Mouse (Mus musculus) heart, postnatal 0 days (tissue): Measurements from ENCODE around the gene Asb1. TPM values are rescaled to one million over a fixed set of nuclear protein-coding genes. Genes with fewer than 3 reads are reported as not detected.

ENCODE experiments used
- ATAC-seq: fragments of 200-750 bp; cut with Nextera tagmentation; 2 replicates; pipeline ENCODE4 v1.8.0; 2017; ENCODE audit warnings: low read depth, moderate number of reproducible peaks, moderate library complexity; ENCODE audit not compliant: insufficient read depth
- DNase-seq: peaks from one replicate; pipeline ENCODE4 v3.0.0-alpha.2; 2016; ENCODE audit warnings: low spot score
- H3K27ac ChIP-seq: fragments of 300-500 bp; sonication (generic); 2 replicates; pipeline ENCODE4 v1.5.1; 2014; ENCODE audit warnings: low read depth, mild to moderate bottlenecking
- H3K27me3 ChIP-seq: fragments of 300-500 bp; sonication (generic); 2 replicates; pipeline ENCODE4 v1.6.1; 2014; ENCODE audit warnings: low read length, mixed read lengths; ENCODE audit not compliant: control insufficient read depth, insufficient read depth
- H3K36me3 ChIP-seq: fragments of 300-500 bp; sonication (generic); replicated peaks from 2 replicates; pipeline ENCODE4 v1.6.1; 2014; ENCODE audit warnings: low read length, mixed read lengths; ENCODE audit not compliant: control insufficient read depth, insufficient read depth
- H3K4me1 ChIP-seq: fragments of 300-500 bp; sonication (generic); 2 replicates; pipeline ENCODE4 v1.6.1; 2014; ENCODE audit warnings: antibody characterized with exemption; ENCODE audit not compliant: control insufficient read depth, insufficient read depth
- H3K4me2 ChIP-seq: fragments of 300-500 bp; sonication (generic); 2 replicates; pipeline ENCODE4 v1.6.1; 2014; ENCODE audit warnings: low read depth, mild to moderate bottlenecking, low read length, moderate library complexity
- H3K4me3 ChIP-seq: fragments of 300-500 bp; sonication (generic); 2 replicates; pipeline ENCODE4 v1.5.1; 2014; ENCODE audit warnings: low read depth, low read length
- H3K9ac ChIP-seq: fragments of 300-500 bp; sonication (generic); replicated peaks from 2 replicates; pipeline ENCODE4 v1.6.1; 2014; ENCODE audit warnings: low read depth, low read length, mixed read lengths
- H3K9me3 ChIP-seq: fragments of 300-500 bp; sonication (generic); replicated peaks from 2 replicates; pipeline ENCODE4 v1.6.1; 2016; ENCODE audit warnings: low read length; ENCODE audit not compliant: control insufficient read depth
- CTCF ChIP-seq: IDR thresholded peaks from 2 replicates; pipeline ENCODE4 v1.5.1; 2016; ENCODE audit warnings: antibody characterized with exemption, control low read depth, low read depth
- EP300 ChIP-seq: IDR thresholded peaks from 2 replicates; pipeline ENCODE4 v1.6.1; 2016; ENCODE audit warnings: antibody characterized with exemption, low read depth
- WGBS: fragments of 180-500 bp; shearing (Covaris S2); extraction: QIAGEN DNeasy Blood & Tissue Kit; methylation state at CpG from one replicate; pipeline ENCODE4 v1.1.7; 2014; 5-methylcytosine and 5-hydroxymethylcytosine counted together
- polyA plus RNA-seq: library from polyadenylated mRNA; unstranded; fragments of >200 nt; fragmentation: Nextera tagmentation; extraction: Ambion mirVana; gene quantifications from 2 replicates; pipeline ENCODE4 v1.2.1, GENCODE M21; 2015
- total RNA-seq: library from RNA; depleted of rRNA; stranded (reverse); fragments of >200 nt; gene quantifications from 2 replicates; pipeline ENCODE4 v1.2.3, GENCODE M21; 2014; ENCODE audit warnings: low replicate concordance; rRNA removed

Asb1 gene
- total and polyA plus RNA-seq, 2 experiments from 2014 or later = 4.6 to 19.0 TPM

- ATAC-seq (no peak), DNase-seq (no peak)
- WGBS = 91% methylated on average over 7 of the region's 7 CpGs
- H3K27me3 ChIP-seq = no peaks in the 10 kb centered on the region
- no peak overlapping the region for H3K9ac ChIP-seq
- TF ChIP-seq CTCF = no peak
- no peak overlapping the region for H3K27ac ChIP-seq
- H3K9me3 ChIP-seq = no peaks in the 10 kb centered on the region
- no peaks in the 10 kb centered on the region for H3K4me1 ChIP-seq
- no peak overlapping the region for H3K4me2 ChIP-seq
- no peak overlapping the region for H3K4me3 ChIP-seq
- H3K36me3 ChIP-seq = no peaks in the 10 kb centered on the region
Observed at GRCm38 (mm10) chr1:91606701-91607100, 66.4 kb downstream of the Asb1 start.

GRCm38 (mm10) chr1:91607141-91607540 lies 66.8 kb downstream of the Asb1 start:
- DNase-seq (no peak), ATAC-seq (no peak)
- H3K4me2 ChIP-seq = no peak overlapping the region
- no peaks in the 10 kb centered on the region for H3K36me3 ChIP-seq
- H3K4me1 ChIP-seq = no peaks in the 10 kb centered on the region
- 82% methylated on average over 6 of the region's 6 CpGs for WGBS
- TF ChIP-seq CTCF (no peak), EP300 (no peak)
- H3K27me3 ChIP-seq = no peaks in the 10 kb centered on the region
- no peak overlapping the region for H3K9ac ChIP-seq
- H3K9me3 ChIP-seq = no peaks in the 10 kb centered on the region
- no peak overlapping the region for H3K27ac ChIP-seq
- no peak overlapping the region for H3K4me3 ChIP-seq

Other genes starting within 250 kb of the Asb1 start
- 14.0 and 18.5 TPM in 2 replicates for gene Scly, start 242.2 kb upstream of the Asb1 start, total RNA-seq
- 9.6 and 10.0 TPM in 2 replicates for gene Scly, start 242.2 kb upstream of the Asb1 start, polyA plus RNA-seq
- gene Espnl, start 218.5 kb upstream of the Asb1 start, total RNA-seq = 0.89 TPM in 1 of 2 replicates, not detected in the other
- gene Espnl, start 218.5 kb upstream of the Asb1 start, polyA plus RNA-seq = 0.04 TPM in 1 of 2 replicates, not detected in the other
- gene Klhl30, start 189.5 kb upstream of the Asb1 start, total RNA-seq = 78.6 and 83.2 TPM in 2 replicates
- 64.0 and 68.6 TPM in 2 replicates for gene Klhl30, start 189.5 kb upstream of the Asb1 start, polyA plus RNA-seq
- 0.19 and 0.46 TPM in 2 replicates for gene Erfe, start 174.1 kb upstream of the Asb1 start, total RNA-seq
- 0.40 and 0.71 TPM in 2 replicates for gene Erfe, start 174.1 kb upstream of the Asb1 start, polyA plus RNA-seq
- 58.1 and 70.5 TPM in 2 replicates for gene Ilkap, start 141.7 kb upstream of the Asb1 start, total RNA-seq
- 71.4 and 75.1 TPM in 2 replicates for gene Ilkap, start 141.7 kb upstream of the Asb1 start, polyA plus RNA-seq
- 81.4 and 82.5 TPM in 2 replicates for gene Hes6, start 126.5 kb upstream of the Asb1 start, total RNA-seq
- 61.0 and 64.3 TPM in 2 replicates for gene Hes6, start 126.5 kb upstream of the Asb1 start, polyA plus RNA-seq
- 11.1 and 14.0 TPM in 2 replicates for gene Per2, start 81.2 kb upstream of the Asb1 start, total RNA-seq
- 2.3 and 3.3 TPM in 2 replicates for gene Per2, start 81.2 kb upstream of the Asb1 start, polyA plus RNA-seq
- gene Traf3ip1, start 45.9 kb upstream of the Asb1 start, total RNA-seq = 2.0 and 3.4 TPM in 2 replicates
- 2.8 TPM in 2 replicates for gene Traf3ip1, start 45.9 kb upstream of the Asb1 start, polyA plus RNA-seq